Mouse (Mus musculus): ENCODE measurements around the gene Poglut1.

Gene Poglut1

DNA sequence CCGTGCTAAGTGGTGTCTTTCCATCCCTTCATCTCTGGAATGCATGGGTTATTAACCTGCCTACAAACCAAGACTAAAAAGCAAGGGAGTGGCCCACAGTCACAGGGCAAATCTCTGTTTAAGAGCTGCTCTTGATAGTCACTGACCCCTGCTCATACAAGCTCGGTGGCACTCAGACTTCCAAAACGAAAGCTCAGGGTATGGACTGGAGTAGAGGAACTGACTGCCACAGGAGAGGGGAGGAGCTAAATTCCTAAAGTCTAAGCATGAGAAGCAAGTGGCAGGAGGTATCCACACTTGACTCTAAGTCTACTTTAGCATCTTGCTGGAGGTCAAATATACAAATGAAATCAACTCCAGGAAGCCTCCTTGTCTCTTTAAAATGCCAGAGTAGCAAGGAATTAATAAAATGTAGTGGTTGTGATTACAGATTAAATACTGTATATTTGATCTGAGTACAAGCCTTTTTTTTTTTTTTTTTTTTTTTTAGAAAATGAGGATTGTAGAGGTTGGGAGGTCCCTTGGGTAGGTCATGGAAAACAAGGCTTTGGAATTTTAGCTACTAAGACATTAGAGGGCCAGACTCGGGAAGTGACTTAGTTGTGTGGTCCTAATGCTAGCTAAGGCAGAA is 74.3 kb downstream of the Poglut1 start:
- no peak for DNase-seq (ENCODE audit: low spot score)

Data from urinary bladder, postnatal 14 days (tissue).